Mouse (Mus musculus) embryonic facial prominence, embryonic 10.5 days (tissue): ENCODE results near the gene Col19a1. TPM values are rescaled to one million over a fixed set of nuclear protein-coding genes. Genes with fewer than 3 reads are reported as not detected.

ENCODE experiments used
- DNase-seq: peaks from one replicate; pipeline ENCODE4 v3.0.0-alpha.2; 2017; ENCODE audit warnings: low spot score
- H3K27ac ChIP-seq: fragments of 300-500 bp; sonication (generic); replicated peaks from 2 replicates; pipeline ENCODE4 v1.5.1; 2016; ENCODE audit warnings: mild to moderate bottlenecking
- H3K27me3 ChIP-seq: fragments of 300-500 bp; sonication (generic); replicated peaks from 2 replicates; pipeline ENCODE4 v1.6.1; 2016; ENCODE audit warnings: low read depth, mild to moderate bottlenecking; ENCODE audit not compliant: poor library complexity, severe bottlenecking
- H3K36me3 ChIP-seq: fragments of 300-500 bp; sonication (generic); replicated peaks from 2 replicates; pipeline ENCODE4 v1.6.1; 2016; ENCODE audit warnings: mild to moderate bottlenecking, moderate library complexity
- H3K4me1 ChIP-seq: fragments of 300-500 bp; sonication (generic); 2 replicates; pipeline ENCODE4 v1.6.1; 2016
- H3K4me3 ChIP-seq: fragments of 300-500 bp; sonication (generic); 2 replicates; pipeline ENCODE4 v1.5.1; 2016; ENCODE audit warnings: mild to moderate bottlenecking, moderate library complexity
- H3K9me3 ChIP-seq: fragments of 300-500 bp; sonication (generic); 2 replicates; pipeline ENCODE4 v1.6.1; 2016; ENCODE audit warnings: mild to moderate bottlenecking
- WGBS: fragments of 180-500 bp; shearing (Covaris S2); methylation state at CpG from one replicate; pipeline ENCODE4 v1.1.7; 2016; 5-methylcytosine and 5-hydroxymethylcytosine counted together
- polyA plus RNA-seq: library from polyadenylated mRNA; unstranded; fragments of >200 nt; fragmentation: Nextera tagmentation; extraction: Ambion mirVana; gene quantifications from 2 replicates; pipeline ENCODE4 v1.2.1, GENCODE M21; 2016

The Col19a1 gene
- polyA plus RNA-seq, 1 experiment from 2014 or later: 0.42 TPM

DNA sequence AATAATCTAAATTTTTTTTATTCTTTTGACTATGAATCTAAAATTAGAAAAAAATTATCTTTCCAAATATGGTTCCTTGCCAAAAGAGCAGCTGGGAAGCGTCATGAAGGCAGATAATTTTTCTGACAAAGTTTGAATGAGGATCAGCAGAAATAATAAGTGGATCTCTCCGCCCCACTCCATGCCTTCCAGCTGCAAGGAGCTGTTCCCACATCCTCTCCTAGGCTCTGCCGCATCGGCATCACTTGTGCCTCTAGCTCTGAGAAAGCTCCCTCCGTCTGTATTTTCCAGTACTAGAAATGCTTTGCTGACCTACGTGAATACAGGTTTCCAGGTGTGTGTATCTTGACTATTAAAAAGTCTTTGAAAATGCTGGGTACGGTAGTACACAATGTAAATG lies 135.1 kb downstream of the Col19a1 start:
- H3K9me3 ChIP-seq: no peaks in the 10 kb centered on the region
- 77% methylated on average over 7 of the region's 7 CpGs for WGBS
- no peak for DNase-seq
- no peak overlapping the region for H3K4me3 ChIP-seq
- H3K36me3 ChIP-seq: no peaks in the 10 kb centered on the region
- no peak overlapping the region for H3K27ac ChIP-seq
- H3K27me3 ChIP-seq: no peaks in the 10 kb centered on the region
- no peaks in the 10 kb centered on the region for H3K4me1 ChIP-seq

DNA sequence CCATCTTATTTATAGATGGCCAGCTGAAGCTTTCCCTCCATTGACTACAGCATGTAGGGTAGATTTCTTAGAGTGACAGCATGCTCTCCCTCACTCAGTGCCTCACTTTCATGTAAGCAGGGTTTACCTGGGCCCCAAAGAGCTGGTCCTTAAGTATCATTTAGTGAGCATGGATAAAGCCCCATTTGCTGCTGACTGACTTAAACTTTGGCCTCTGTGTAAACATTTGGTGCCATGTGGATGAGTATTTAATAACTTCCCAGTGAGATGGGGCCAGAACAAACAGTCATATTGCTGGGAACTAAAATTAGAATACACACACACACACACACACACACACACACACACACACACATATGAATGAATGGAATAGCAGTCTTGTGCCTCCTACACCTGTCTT lies 149.8 kb downstream of the Col19a1 start:
- Histone ChIP-seq H3K27me3 (no peaks in the 10 kb centered on the region), H3K9me3 (no peaks in the 10 kb centered on the region), H3K27ac (no peak overlapping the region), H3K36me3 (no peaks in the 10 kb centered on the region), H3K4me1 (no peaks in the 10 kb centered on the region), H3K4me3 (no peak overlapping the region)
- no peak for DNase-seq

DNA sequence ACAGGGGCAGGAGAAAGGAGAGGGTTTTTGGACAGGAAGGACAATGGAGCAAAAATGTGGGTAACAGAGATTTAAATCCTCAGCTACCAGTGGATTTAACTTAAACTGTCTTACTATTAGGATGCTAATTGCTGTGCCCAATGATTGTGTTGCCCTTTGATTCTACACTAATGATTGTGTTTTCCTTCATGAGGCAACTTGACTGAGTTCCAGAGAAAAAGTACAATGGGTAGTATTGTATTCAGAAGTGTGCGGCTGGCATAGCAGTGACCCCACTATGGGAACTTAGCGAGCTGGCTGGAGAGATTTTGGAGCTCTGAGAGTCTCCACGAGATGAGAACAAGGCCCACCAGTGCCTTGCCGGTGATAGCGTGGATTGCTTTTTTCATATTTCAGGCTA lies 159.0 kb downstream of the Col19a1 start:
- no peaks in the 10 kb centered on the region for H3K36me3 ChIP-seq
- DNase-seq: no peak
- no peak overlapping the region for H3K4me3 ChIP-seq
- H3K27ac ChIP-seq: no peak overlapping the region
- H3K27me3 ChIP-seq: no peaks in the 10 kb centered on the region
- no peaks in the 10 kb centered on the region for H3K9me3 ChIP-seq
- 77% methylated on average over 5 of the region's 5 CpGs for WGBS
- H3K4me1 ChIP-seq: no peaks in the 10 kb centered on the region

DNA sequence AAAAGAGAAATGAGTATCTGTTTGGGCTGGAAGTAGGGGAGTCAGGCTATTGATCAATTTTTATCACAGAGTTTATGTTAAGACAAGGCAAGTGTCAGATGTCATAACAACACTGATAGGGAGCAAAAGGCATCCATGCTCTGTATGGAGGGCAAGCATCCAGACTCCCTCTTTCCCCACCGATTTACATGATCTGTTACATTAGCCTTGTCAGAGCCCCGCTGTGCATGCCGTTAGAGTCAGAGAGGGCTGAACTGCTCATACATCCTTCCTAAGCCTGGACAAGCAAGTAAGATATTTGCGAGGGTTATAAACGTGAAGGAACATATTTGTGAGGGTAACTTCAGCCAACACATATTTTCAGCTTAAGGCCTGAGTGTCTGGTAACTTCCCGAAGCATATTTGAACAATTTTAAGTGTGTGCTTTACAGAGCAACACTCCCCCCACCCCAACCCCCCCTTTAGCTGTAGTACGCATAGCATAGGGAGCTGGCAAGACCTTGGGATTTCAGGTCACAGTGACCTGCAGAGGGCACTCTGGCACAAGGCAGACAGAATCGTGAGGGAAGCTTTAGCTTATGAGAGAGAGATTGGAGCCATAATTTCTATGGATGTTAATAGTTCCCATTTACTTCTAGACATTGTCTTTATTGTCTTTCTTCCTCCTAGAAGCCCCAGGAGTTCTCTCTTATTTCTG lies 209.0 kb downstream of the Col19a1 start:
- H3K4me1 ChIP-seq: no peaks in the 10 kb centered on the region
- H3K27ac ChIP-seq: no peak overlapping the region
- H3K4me3 ChIP-seq: no peak overlapping the region
- H3K27me3 ChIP-seq: no peaks in the 10 kb centered on the region
- DNase-seq: peak; percentile 45
- WGBS: 46% methylated on average over 8 of the region's 8 CpGs
- no peaks in the 10 kb centered on the region for H3K36me3 ChIP-seq
- H3K9me3 ChIP-seq: no peaks in the 10 kb centered on the region

DNA sequence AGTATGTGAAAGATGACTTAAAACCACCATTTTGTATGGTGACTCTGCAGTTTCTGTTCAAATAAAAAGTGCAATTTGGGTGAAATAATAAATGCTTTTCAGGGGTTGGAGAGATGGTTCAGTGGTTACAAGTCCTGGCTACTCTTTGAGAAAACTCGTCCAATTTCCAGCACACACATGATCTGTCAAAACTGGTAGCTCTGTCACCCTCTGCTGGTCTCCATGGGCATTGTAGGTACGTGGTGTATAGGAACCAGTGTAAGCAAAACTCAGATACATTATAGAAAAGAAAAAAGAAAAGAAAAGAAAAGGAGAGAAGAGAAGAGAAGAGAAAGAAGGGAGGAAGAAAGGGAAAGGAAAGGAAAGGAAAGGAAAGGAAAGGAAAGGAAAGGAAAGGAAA lies 212.4 kb downstream of the Col19a1 start:
- peak; percentile 54 for DNase-seq
- Histone ChIP-seq H3K36me3 (no peaks in the 10 kb centered on the region), H3K4me1 (no peaks in the 10 kb centered on the region)

DNA sequence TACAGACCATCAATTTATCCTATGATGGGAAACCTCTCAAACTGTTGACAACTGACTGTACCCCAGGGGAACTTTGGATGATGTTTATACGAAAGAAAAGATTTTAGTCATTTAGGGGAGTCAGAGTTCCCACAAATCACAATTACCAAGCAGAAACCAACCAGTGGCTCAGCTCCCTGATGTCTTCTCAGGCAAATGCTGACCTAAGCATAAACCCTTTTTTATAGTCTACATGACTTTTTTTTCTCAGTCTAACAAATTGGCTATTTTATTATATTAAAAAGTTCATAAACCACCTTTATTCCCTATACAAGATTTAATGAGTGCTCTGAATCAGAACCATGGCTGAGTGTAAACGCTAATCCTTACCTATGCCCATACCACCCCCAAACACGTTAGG lies 213.6 kb downstream of the Col19a1 start:
- WGBS: 84% methylated on average over 3 of the region's 3 CpGs
- Histone ChIP-seq H3K36me3 (no peaks in the 10 kb centered on the region), H3K27ac (no peak overlapping the region), H3K4me1 (no peaks in the 10 kb centered on the region), H3K27me3 (no peaks in the 10 kb centered on the region), H3K4me3 (no peak overlapping the region), H3K9me3 (no peaks in the 10 kb centered on the region)
- DNase-seq: no peak

More for the DNA sequence above, 212.4 kb downstream of the Col19a1 start:
- Histone ChIP-seq H3K27ac (no peak overlapping the region), H3K27me3 (no peaks in the 10 kb centered on the region), H3K9me3 (no peaks in the 10 kb centered on the region), H3K4me3 (no peak overlapping the region)
- WGBS: 35% methylated on average over 2 of the region's 2 CpGs

DNA sequence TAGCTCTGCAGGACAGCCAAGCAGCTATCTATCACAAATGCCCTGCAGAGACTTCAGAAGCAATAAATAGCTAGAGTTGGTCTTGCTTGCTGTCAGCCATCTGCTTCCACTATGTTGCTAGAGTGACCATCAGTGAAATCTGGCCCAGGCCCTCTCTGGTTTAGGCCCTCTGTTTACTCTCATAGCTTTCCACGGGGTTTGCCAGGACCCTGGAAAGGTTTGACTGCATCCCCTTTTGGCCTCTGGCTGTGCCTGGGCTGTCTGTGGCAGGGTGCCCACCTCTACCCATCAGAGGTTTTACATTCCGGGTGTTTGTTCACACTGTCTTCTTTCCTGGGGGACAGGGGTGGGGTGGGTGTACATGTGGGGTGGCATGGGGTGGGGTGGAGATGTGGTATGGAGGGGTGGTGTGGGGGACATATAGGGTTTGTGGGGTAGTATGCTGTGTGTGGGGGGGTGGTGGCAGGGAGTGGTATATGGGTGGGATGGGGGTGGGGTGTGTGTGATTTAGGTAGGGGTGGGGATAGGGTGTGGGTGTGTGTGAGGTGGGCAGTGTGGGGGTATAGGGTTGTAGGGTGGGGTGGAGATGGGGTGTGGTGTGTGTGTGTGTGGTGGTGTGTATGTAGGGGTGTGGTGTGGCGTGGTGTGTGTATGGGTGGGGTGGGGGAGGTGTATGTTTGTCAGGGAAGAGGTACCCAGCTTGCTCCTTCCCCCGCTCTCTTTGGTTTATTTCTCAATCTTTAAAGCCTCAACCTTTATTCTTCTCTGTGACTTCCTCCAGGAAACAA lies 214.6 kb downstream of the Col19a1 start:
- WGBS: 82% methylated on average over 4 of the region's 4 CpGs

DNA sequence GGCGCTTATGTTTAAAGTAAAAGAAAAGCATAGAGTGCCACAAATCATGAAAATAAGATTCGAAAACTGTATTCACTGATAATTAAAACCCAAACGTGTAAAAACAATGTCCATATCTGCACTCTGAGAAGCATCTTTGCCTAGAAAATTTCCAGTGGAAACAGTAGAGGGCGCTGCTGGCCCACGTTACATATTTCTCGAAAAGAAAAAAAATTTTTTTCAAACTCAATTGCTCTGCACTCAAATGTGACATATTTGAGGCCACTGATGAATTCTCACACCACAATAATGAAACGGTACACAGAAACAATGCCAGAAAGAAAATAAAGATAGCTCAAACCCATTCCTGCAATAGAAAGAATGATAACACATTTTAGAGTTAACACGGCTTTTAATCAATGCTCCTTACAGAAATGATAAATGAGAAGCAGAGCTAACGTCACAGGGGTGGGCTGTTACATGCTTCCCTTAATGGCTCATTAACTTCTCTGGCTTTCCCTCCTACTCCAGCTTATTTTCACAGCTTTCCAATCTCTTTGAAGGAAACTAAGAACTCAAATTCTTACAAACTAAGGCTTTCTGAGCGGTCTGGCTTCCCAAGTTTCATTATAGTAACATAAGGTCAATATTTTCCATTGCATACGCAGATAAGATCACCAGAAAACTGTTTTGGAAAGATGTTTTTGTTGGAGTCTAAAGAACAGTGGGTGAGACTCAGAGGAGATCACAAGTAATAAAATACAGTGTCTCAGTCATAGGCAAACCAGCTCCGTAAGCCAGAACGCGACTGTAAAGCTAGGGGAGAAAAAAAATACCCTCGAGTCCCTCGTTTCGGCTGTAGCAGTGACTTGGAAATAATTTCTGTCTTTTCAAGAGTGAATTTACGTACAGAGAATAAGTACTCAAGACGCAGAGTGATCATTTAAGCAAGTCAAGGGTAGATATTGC lies 219.4 kb downstream of the Col19a1 start:
- H3K27ac ChIP-seq: no peak overlapping the region
- H3K36me3 ChIP-seq: no peaks in the 10 kb centered on the region
- H3K4me1 ChIP-seq: no peaks in the 10 kb centered on the region
- peak; percentile 36 for DNase-seq
- no peaks in the 10 kb centered on the region for H3K27me3 ChIP-seq
- 62% methylated on average over 19 of the region's 19 CpGs for WGBS
- H3K9me3 ChIP-seq: no peaks in the 10 kb centered on the region
- no peak overlapping the region for H3K4me3 ChIP-seq

More for the DNA sequence above, 214.6 kb downstream of the Col19a1 start:
- Histone ChIP-seq H3K4me1 (no peaks in the 10 kb centered on the region), H3K27me3 (no peaks in the 10 kb centered on the region), H3K27ac (no peak overlapping the region), H3K9me3 (no peaks in the 10 kb centered on the region), H3K4me3 (no peak overlapping the region), H3K36me3 (no peaks in the 10 kb centered on the region)
- no peak for DNase-seq

DNA sequence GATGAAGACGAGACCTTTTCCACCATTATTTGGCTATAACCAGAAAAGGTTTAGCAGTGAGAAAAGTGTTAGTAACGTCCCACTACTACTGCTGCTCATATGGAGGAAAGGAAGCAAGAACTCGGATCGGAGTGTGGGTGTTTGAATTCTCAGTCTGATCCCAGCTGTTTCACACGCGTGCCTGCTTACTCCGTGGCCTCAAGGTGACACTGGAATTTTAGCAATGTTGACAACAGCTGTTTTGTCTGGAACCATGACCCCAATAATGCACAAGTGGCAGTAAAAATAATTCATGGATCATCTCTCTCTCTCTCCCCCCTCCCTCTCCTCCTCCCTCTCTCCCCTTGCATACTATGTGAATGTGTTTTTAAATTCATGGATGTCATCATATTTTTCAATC lies 222.5 kb downstream of the Col19a1 start:
- Histone ChIP-seq H3K27me3 (no peaks in the 10 kb centered on the region), H3K4me1 (no peaks in the 10 kb centered on the region), H3K27ac (no peak overlapping the region), H3K36me3 (no peaks in the 10 kb centered on the region), H3K9me3 (no peaks in the 10 kb centered on the region), H3K4me3 (no peak overlapping the region)
- 86% methylated on average over 7 of the region's 7 CpGs for WGBS
- no peak for DNase-seq

DNA sequence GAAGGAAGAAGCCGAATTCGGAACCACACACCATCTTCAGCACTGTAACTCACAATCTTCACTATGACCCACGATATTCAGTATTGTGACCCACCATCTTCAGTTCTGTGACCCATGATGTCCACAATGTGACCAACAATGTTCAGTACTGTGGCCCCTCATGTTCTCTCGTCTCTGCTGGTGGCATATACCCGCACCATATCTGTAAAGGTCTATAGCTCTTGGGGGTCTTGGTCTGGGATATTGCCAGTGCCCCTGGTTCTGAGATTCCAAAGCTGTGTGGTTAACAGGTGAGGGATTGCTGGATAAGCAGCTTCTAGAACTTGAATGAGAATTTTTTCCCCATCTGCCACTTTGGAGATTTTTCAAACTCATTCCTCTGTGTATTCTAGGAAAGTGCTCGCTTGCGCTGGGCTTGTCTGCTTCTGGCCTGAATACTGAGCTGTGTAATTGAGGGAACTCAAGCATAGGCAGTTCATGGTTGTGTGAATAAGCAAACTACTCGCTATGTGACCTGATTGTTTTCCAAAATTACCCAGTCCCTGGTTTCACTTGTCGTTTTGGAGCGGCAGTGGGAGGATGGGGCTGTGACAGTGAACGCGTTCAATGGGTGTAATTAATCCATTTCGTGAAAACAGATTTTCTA lies 225.2 kb downstream of the Col19a1 start:
- WGBS: 84% methylated on average over 13 of the region's 13 CpGs
- no peaks in the 10 kb centered on the region for H3K9me3 ChIP-seq
- H3K4me3 ChIP-seq: no peak overlapping the region
- no peaks in the 10 kb centered on the region for H3K27me3 ChIP-seq
- H3K36me3 ChIP-seq: no peaks in the 10 kb centered on the region
- DNase-seq: no peak
- H3K4me1 ChIP-seq: no peaks in the 10 kb centered on the region
- H3K27ac ChIP-seq: no peak overlapping the region

DNA sequence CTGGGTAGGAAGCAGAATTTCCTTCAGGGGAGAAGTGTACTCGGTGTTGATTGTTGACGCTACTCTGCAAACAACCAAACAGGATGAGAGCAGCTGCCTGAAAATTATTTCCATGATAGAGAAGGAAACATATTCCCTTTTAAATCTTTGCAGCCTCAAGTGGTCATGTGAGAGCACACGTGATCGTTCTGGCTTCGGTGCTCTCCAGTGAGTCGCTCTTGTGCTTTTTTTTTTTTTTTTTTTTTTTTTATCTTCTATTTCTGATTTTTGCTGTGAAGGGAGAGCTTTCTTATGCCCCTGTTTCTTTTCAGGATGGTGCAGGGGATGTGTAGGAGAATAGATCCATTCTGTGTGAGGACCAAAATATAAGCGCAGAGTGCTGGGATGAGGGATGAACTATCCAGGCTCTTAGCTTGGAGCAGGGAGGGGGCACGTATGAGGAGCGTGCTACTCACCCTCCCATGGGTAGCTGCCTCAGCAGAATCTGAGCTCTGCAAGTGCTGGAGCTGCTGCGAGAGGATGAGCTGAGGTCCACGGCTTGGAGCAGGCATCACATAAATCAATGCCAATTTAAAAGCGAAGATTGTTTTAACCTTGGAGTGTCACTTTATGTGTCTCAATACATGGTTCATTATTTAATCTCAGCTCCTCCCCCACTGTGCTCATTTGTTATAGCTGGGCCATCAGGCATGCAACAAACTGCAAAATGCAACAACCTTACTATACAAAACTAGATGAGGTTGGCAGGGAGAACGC lies 237.6 kb downstream of the Col19a1 start:
- Histone ChIP-seq H3K4me3 (no peak overlapping the region), H3K4me1 (no peaks in the 10 kb centered on the region), H3K27ac (no peak overlapping the region), H3K9me3 (no peaks in the 10 kb centered on the region), H3K36me3 (no peaks in the 10 kb centered on the region), H3K27me3 (no peaks in the 10 kb centered on the region)
- no peak for DNase-seq
- WGBS: 87% methylated on average over 13 of the region's 13 CpGs
